Mouse (Mus musculus) ovary, postnatal 10 days (tissue): ENCODE results near the gene Cep128.
"Not testable (repeated sequence)": the region's sequence is repeated elsewhere in the genome, so short reads cannot be mapped to it uniquely, and the experiment has no call there.

Experiments used
- DNase-seq: peaks from one replicate; pipeline ENCODE4 v3.0.0; 2022; ENCODE audit warnings: low spot score

The Cep128 gene

GRCm38 (mm10) chr12:91059704-91060318 is 324.4 kb downstream of the Cep128 start:
- no peak for DNase-seq

- DNase-seq = no peak
Measured at GRCm38 (mm10) chr12:91056885-91057284, 327.3 kb downstream of the Cep128 start.

- no peak for DNase-seq
Measured at GRCm38 (mm10) chr12:91052301-91052700, 331.9 kb downstream of the Cep128 start.

GRCm38 (mm10) chr12:91050593-91051325 is 333.4 kb downstream of the Cep128 start:
- DNase-seq = no peak

- no peak for DNase-seq
Measured at GRCm38 (mm10) chr12:91041363-91041762, 342.8 kb downstream of the Cep128 start.

GRCm38 (mm10) chr12:91040267-91040905 is 343.8 kb downstream of the Cep128 start:
- DNase-seq = no peak

- DNase-seq = no peak
Measured at GRCm38 (mm10) chr12:91029116-91029515, 355.1 kb downstream of the Cep128 start.

- no peak for DNase-seq
Measured at GRCm38 (mm10) chr12:91027681-91028080, 356.5 kb downstream of the Cep128 start.

- DNase-seq = no peak
Measured at GRCm38 (mm10) chr12:91027100-91027499, 357.1 kb downstream of the Cep128 start.

- DNase-seq = no peak
Measured at GRCm38 (mm10) chr12:91015075-91015474, 369.1 kb downstream of the Cep128 start.

GRCm38 (mm10) chr12:91013043-91013442 is 371.2 kb downstream of the Cep128 start:
- no peak for DNase-seq

GRCm38 (mm10) chr12:91012184-91012583 is 372.0 kb downstream of the Cep128 start:
- no peak for DNase-seq

GRCm38 (mm10) chr12:91008736-91009135 is 375.5 kb downstream of the Cep128 start:
- DNase-seq = no peak

- no peak for DNase-seq
Measured at GRCm38 (mm10) chr12:91008170-91008569, 376.0 kb downstream of the Cep128 start.

- DNase-seq = no peak
Measured at GRCm38 (mm10) chr12:90997539-90997938, 386.7 kb downstream of the Cep128 start.

- DNase-seq = no peak
Measured at GRCm38 (mm10) chr12:90993331-90993730, 390.9 kb downstream of the Cep128 start.

- no peak for DNase-seq
Measured at GRCm38 (mm10) chr12:90987782-90988181, 396.4 kb downstream of the Cep128 start.

- DNase-seq = no peak
Measured at GRCm38 (mm10) chr12:90987259-90987658, 396.9 kb downstream of the Cep128 start.

GRCm38 (mm10) chr12:90982018-90982417 is 402.2 kb downstream of the Cep128 start:
- no peak for DNase-seq

GRCm38 (mm10) chr12:90976406-90976805 is 407.8 kb downstream of the Cep128 start:
- not testable (repeated sequence) for DNase-seq

- no peak for DNase-seq
Measured at GRCm38 (mm10) chr12:90975429-90975828, 408.8 kb downstream of the Cep128 start.

- no peak for DNase-seq
Measured at GRCm38 (mm10) chr12:90971156-90971555, 413.1 kb downstream of the Cep128 start.

GRCm38 (mm10) chr12:90961386-90962017 is 422.7 kb downstream of the Cep128 start:
- DNase-seq = no peak
